Mouse (Mus musculus) lung, postnatal 4 days (tissue): ENCODE data around the gene Caprin1.

Experiments
- DNase-seq, 2 experiments: peaks; one replicate each; pipeline ENCODE4 v3.0.0; 2021

Gene Caprin1

DNA sequence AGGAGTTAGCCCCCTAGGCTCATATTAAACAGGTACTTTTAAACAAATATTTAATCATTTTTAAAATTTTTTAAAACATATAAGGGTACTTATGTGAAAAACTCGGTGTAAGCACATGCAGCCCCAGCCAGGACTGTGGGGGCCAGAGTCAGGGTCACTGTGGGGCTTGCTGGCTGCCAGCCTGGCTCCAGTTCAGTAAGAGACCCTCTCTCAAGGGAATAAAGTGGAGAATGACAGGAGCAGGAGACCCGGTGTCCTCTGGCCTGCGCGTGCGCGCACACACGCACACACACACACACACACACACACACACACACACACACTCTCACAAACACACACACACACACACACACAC, 78.2 kb downstream of the Caprin1 start:
- DNase-seq: no peak

GRCm38 (mm10) chr2:103718594-103719291, 78.7 kb downstream of the Caprin1 start:
- DNase-seq: peak; percentile 83 to 84

- no peak for DNase-seq
Measured at GRCm38 (mm10) chr2:103714412-103714811, 83.0 kb downstream of the Caprin1 start.

- no peak for DNase-seq
Measured at GRCm38 (mm10) chr2:103713831-103714230, 83.6 kb downstream of the Caprin1 start.
